Mouse (Mus musculus): ENCODE measurements around the gene Ehd2. TPM values are rescaled to one million over a fixed set of nuclear protein-coding genes. Genes with fewer than 3 reads are reported as not detected.

The Ehd2 gene
- total RNA-seq, 2 experiments from 2014 or later: 4.5 to 6.1 TPM

- DNase-seq (ENCODE audit: low spot score in 2 of 2): peak; percentile 49 to 59
Measured at GRCm38 (mm10) chr7:15975904-15976303, 8.5 kb upstream of the Ehd2 start.

GRCm38 (mm10) chr7:15975451-15975850, 8.1 kb upstream of the Ehd2 start:
- DNase-seq (ENCODE audit: low spot score in 2 of 2): no peak

- peak; percentile 68 to 75 for DNase-seq (ENCODE audit: low spot score in 2 of 2)
Measured at GRCm38 (mm10) chr7:15974712-15975111, 7.3 kb upstream of the Ehd2 start.

GRCm38 (mm10) chr7:15972247-15972646, 4.9 kb upstream of the Ehd2 start:
- no peak for DNase-seq (ENCODE audit: low spot score in 2 of 2)

- DNase-seq (ENCODE audit: low spot score in 2 of 2): no peak
Measured at GRCm38 (mm10) chr7:15969674-15970073, 2.3 kb upstream of the Ehd2 start.

GRCm38 (mm10) chr7:15968322-15968721, 955 bp upstream of the Ehd2 start:
- DNase-seq (ENCODE audit: low spot score in 2 of 2): no peak

GRCm38 (mm10) chr7:15966489-15966888, 878 bp downstream of the Ehd2 start:
- DNase-seq (ENCODE audit: low spot score in 2 of 2): no peak

GRCm38 (mm10) chr7:15963798-15964652, 3.3 kb downstream of the Ehd2 start:
- DNase-seq (ENCODE audit: low spot score in 2 of 2): no peak

GRCm38 (mm10) chr7:15962311-15963288, 4.8 kb downstream of the Ehd2 start:
- peak in 1 of 2 experiments; percentile 22 for DNase-seq (ENCODE audit: low spot score in 2 of 2)

- no peak for DNase-seq (ENCODE audit: low spot score in 2 of 2)
Measured at GRCm38 (mm10) chr7:15961798-15962197, 5.6 kb downstream of the Ehd2 start.

GRCm38 (mm10) chr7:15961239-15961638, 6.1 kb downstream of the Ehd2 start:
- DNase-seq (ENCODE audit: low spot score in 2 of 2): no peak

GRCm38 (mm10) chr7:15960691-15961090, 6.7 kb downstream of the Ehd2 start:
- DNase-seq (ENCODE audit: low spot score in 2 of 2): no peak

GRCm38 (mm10) chr7:15956143-15956542, 11.2 kb downstream of the Ehd2 start:
- no peak for DNase-seq (ENCODE audit: low spot score in 2 of 2)

GRCm38 (mm10) chr7:15955509-15955908, 11.9 kb downstream of the Ehd2 start:
- no peak for DNase-seq (ENCODE audit: low spot score in 2 of 2)

GRCm38 (mm10) chr7:15954978-15955443, 12.4 kb downstream of the Ehd2 start:
- no peak for DNase-seq (ENCODE audit: low spot score in 2 of 2)

- no peak for DNase-seq (ENCODE audit: low spot score in 2 of 2)
Measured at GRCm38 (mm10) chr7:15954436-15954835, 12.9 kb downstream of the Ehd2 start.

- DNase-seq (ENCODE audit: low spot score in 2 of 2): no peak
Measured at GRCm38 (mm10) chr7:15953307-15954074, 13.9 kb downstream of the Ehd2 start.

- no peak for DNase-seq (ENCODE audit: low spot score in 2 of 2)
Measured at GRCm38 (mm10) chr7:15952416-15952815, 15.0 kb downstream of the Ehd2 start.

- DNase-seq (ENCODE audit: low spot score in 2 of 2): no peak
Measured at GRCm38 (mm10) chr7:15950008-15950407, 17.4 kb downstream of the Ehd2 start.

- DNase-seq (ENCODE audit: low spot score in 2 of 2): no peak
Measured at GRCm38 (mm10) chr7:15949216-15949790, 18.1 kb downstream of the Ehd2 start.
